Mouse (Mus musculus) left cerebral cortex, postnatal 14 days (tissue): ENCODE measurements around the gene Apol9a. TPM values are rescaled to one million over a fixed set of nuclear protein-coding genes. Genes with fewer than 3 reads are reported as not detected.

ENCODE experiments used
- DNase-seq, 2 experiments: peaks; one replicate each; pipeline ENCODE4 v3.0.0; 2021 to 2022; ENCODE audit warnings: low spot score in 2 of 2, mixed read lengths in 1 of 2
- intact Hi-C: fragments of 180-260 bp; cut with DNase I; formaldehyde crosslinking; loops from one replicate; pipeline ENCODE4 v1.15.1; 2025
- total RNA-seq, 2 experiments: library from RNA; stranded (reverse); gene quantifications; 2 replicates each; pipeline ENCODE4 v1.2.3; 2021

Gene Apol9a
- total RNA-seq, 2 experiments from 2014 or later: 0.23 TPM; not detected in 1

- intact Hi-C loops: no loop called here
- no peak for DNase-seq
Measured at GRCm38 (mm10) chr15:77381481-77381880, 29.5 kb downstream of the Apol9a start.

- DNase-seq: no peak
- intact Hi-C loops: no loop called here
Measured at GRCm38 (mm10) chr15:77379921-77380320, 31.0 kb downstream of the Apol9a start.

GRCm38 (mm10) chr15:77377419-77377818, 33.5 kb downstream of the Apol9a start:
- intact Hi-C loops: no loop called here
- DNase-seq: no peak

GRCm38 (mm10) chr15:77376920-77377319, 34.0 kb downstream of the Apol9a start:
- intact Hi-C loops: no loop called here
- no peak for DNase-seq

- DNase-seq: no peak
Measured at GRCm38 (mm10) chr15:77370588-77370987, 40.3 kb downstream of the Apol9a start.

GRCm38 (mm10) chr15:77369981-77370380, 41.0 kb downstream of the Apol9a start:
- no peak for DNase-seq
- intact Hi-C loops: loop anchor here (5.0 to 10.0 kb wide), 3 partner anchors 215 to 395 kb away; no protein-coding TSS in a partner anchor

More at GRCm38 (mm10) chr15:77370588-77370987, 40.3 kb downstream of the Apol9a start:
- intact Hi-C loops: no loop called here

- intact Hi-C loops: loop anchor here (5.0 to 10.0 kb wide), 3 partner anchors 214 to 394 kb away; no protein-coding TSS in a partner anchor
Measured at GRCm38 (mm10) chr15:77368818-77369320, 42.1 kb downstream of the Apol9a start.

GRCm38 (mm10) chr15:77368148-77368547, 42.8 kb downstream of the Apol9a start:
- peak; percentile 97 to 98 for DNase-seq
- intact Hi-C loops: loop anchor here (5.0 to 10.0 kb wide), 3 partner anchors 213 to 393 kb away; no protein-coding TSS in a partner anchor

More at GRCm38 (mm10) chr15:77368818-77369320, 42.1 kb downstream of the Apol9a start:
- DNase-seq: no peak

- intact Hi-C loops: loop anchor here (5.0 to 10.0 kb wide), 3 partner anchors 213 to 393 kb away; no protein-coding TSS in a partner anchor
- DNase-seq: no peak
Measured at GRCm38 (mm10) chr15:77367504-77367903, 43.4 kb downstream of the Apol9a start.

GRCm38 (mm10) chr15:77366706-77367484, 44.0 kb downstream of the Apol9a start:
- intact Hi-C loops: loop anchor here (5.0 to 10.0 kb wide), 3 partner anchors 212 to 392 kb away; no protein-coding TSS in a partner anchor
- DNase-seq: peak; percentile 81 to 85

- intact Hi-C loops: loop anchor here (5.0 to 10.0 kb wide), 3 partner anchors 211 to 391 kb away; no protein-coding TSS in a partner anchor
- no peak for DNase-seq
Measured at GRCm38 (mm10) chr15:77365700-77366570, 45.0 kb downstream of the Apol9a start.

GRCm38 (mm10) chr15:77364026-77364425, 46.9 kb downstream of the Apol9a start:
- intact Hi-C loops: loop anchor here (10.0 kb wide), 2 partner anchors 209 to 389 kb away; no protein-coding TSS in a partner anchor
- peak; percentile 65 to 84 for DNase-seq

- DNase-seq: no peak
- intact Hi-C loops: loop anchor here (10.0 kb wide), 2 partner anchors 209 to 389 kb away; no protein-coding TSS in a partner anchor
Measured at GRCm38 (mm10) chr15:77363578-77363977, 47.4 kb downstream of the Apol9a start.

GRCm38 (mm10) chr15:77362952-77363351, 48.0 kb downstream of the Apol9a start:
- intact Hi-C loops: loop anchor here (10.0 kb wide), 2 partner anchors 208 to 388 kb away; no protein-coding TSS in a partner anchor
- no peak for DNase-seq

GRCm38 (mm10) chr15:77359905-77360304, 51.0 kb downstream of the Apol9a start:
- intact Hi-C loops: loop anchor here (5.0 to 10.0 kb wide), 4 partner anchors 53 to 385 kb away; partner anchors contain the start of gene Rbfox2
- no peak for DNase-seq

GRCm38 (mm10) chr15:77359486-77359885, 51.4 kb downstream of the Apol9a start:
- intact Hi-C loops: loop anchor here (5.0 kb wide), 2 partner anchors 52 to 132 kb away; partner anchors contain the start of gene Rbfox2
- no peak for DNase-seq

GRCm38 (mm10) chr15:77359084-77359483, 51.9 kb downstream of the Apol9a start:
- no peak for DNase-seq
- intact Hi-C loops: loop anchor here (5.0 kb wide), 2 partner anchors 52 to 132 kb away; partner anchors contain the start of gene Rbfox2

- intact Hi-C loops: loop anchor here (5.0 kb wide), 2 partner anchors 51 to 131 kb away; partner anchors contain the start of gene Rbfox2
Measured at GRCm38 (mm10) chr15:77358320-77359040, 52.5 kb downstream of the Apol9a start.

More at GRCm38 (mm10) chr15:77358320-77359040, 52.5 kb downstream of the Apol9a start:
- peak; percentile 87 to 92 for DNase-seq
